Mouse (Mus musculus) embryonic facial prominence, embryonic 11.5 days (tissue): Measurements from ENCODE around the gene Acot3. TPM values are rescaled to one million over a fixed set of nuclear protein-coding genes. Genes with fewer than 3 reads are reported as not detected.
"Not testable (repeated sequence)": the region's sequence is repeated elsewhere in the genome, so short reads cannot be mapped to it uniquely, and the experiment has no call there.

ENCODE experiments used
- ATAC-seq: fragments of 200-750 bp; cut with Nextera tagmentation; replicated peaks from 2 replicates; pipeline ENCODE4 v1.8.0; 2017; ENCODE audit warnings: low read depth; ENCODE audit not compliant: insufficient number of reproducible peaks, low FRiP score, low TSS enrichment
- DNase-seq: peaks from one replicate; pipeline ENCODE4 v3.0.0-alpha.2; 2015; ENCODE audit warnings: low spot score
- H3K27ac ChIP-seq: fragments of 300-500 bp; sonication (generic); replicated peaks from 2 replicates; pipeline ENCODE4 v1.5.1; 2014; ENCODE audit warnings: mild to moderate bottlenecking, low read depth, low read length, control low read depth
- H3K27me3 ChIP-seq: fragments of 300-500 bp; sonication (generic); 2 replicates; pipeline ENCODE4 v1.6.1; 2014; ENCODE audit warnings: mild to moderate bottlenecking, low read length, moderate library complexity, mixed read lengths; ENCODE audit not compliant: control insufficient read depth, insufficient read depth
- H3K36me3 ChIP-seq: fragments of 300-500 bp; sonication (generic); replicated peaks from 2 replicates; pipeline ENCODE4 v1.6.1; 2014; ENCODE audit warnings: low read depth, mild to moderate bottlenecking, low read length, moderate library complexity, mixed read lengths; ENCODE audit not compliant: control insufficient read depth, insufficient read depth
- H3K4me1 ChIP-seq: fragments of 300-500 bp; sonication (generic); 2 replicates; pipeline ENCODE4 v1.6.1; 2014; ENCODE audit warnings: low read length, mixed read lengths; ENCODE audit not compliant: control insufficient read depth, insufficient read depth
- H3K4me2 ChIP-seq: fragments of 300-500 bp; sonication (generic); 2 replicates; pipeline ENCODE4 v1.6.1; 2014; ENCODE audit warnings: low read depth, mild to moderate bottlenecking, control low read depth, low read length, moderate library complexity
- H3K4me3 ChIP-seq: fragments of 300-500 bp; sonication (generic); 2 replicates; pipeline ENCODE4 v1.5.1; 2014; ENCODE audit warnings: low read depth, low read length, control low read depth
- H3K9ac ChIP-seq: fragments of 300-500 bp; sonication (generic); replicated peaks from 2 replicates; pipeline ENCODE4 v1.6.1; 2014; ENCODE audit warnings: mild to moderate bottlenecking, control low read depth, low read length
- H3K9me3 ChIP-seq: fragments of 300-500 bp; sonication (generic); replicated peaks from 2 replicates; pipeline ENCODE4 v1.6.1; 2016; ENCODE audit warnings: mild to moderate bottlenecking, low read length, inconsistent platforms, mixed read lengths; ENCODE audit not compliant: control insufficient read depth
- WGBS: fragments of 180-500 bp; shearing (Covaris S2); extraction: QIAGEN DNeasy Blood & Tissue Kit; methylation state at CpG from one replicate; pipeline ENCODE4 v1.1.7; 2014; 5-methylcytosine and 5-hydroxymethylcytosine counted together
- polyA plus RNA-seq: library from polyadenylated mRNA; unstranded; fragments of >200 nt; fragmentation: Nextera tagmentation; extraction: Ambion mirVana; gene quantifications from 2 replicates; pipeline ENCODE4 v1.2.1, GENCODE M21; 2014

Acot3 gene
- polyA plus RNA-seq, 1 experiment from 2014 or later = 0.24 TPM

DNA sequence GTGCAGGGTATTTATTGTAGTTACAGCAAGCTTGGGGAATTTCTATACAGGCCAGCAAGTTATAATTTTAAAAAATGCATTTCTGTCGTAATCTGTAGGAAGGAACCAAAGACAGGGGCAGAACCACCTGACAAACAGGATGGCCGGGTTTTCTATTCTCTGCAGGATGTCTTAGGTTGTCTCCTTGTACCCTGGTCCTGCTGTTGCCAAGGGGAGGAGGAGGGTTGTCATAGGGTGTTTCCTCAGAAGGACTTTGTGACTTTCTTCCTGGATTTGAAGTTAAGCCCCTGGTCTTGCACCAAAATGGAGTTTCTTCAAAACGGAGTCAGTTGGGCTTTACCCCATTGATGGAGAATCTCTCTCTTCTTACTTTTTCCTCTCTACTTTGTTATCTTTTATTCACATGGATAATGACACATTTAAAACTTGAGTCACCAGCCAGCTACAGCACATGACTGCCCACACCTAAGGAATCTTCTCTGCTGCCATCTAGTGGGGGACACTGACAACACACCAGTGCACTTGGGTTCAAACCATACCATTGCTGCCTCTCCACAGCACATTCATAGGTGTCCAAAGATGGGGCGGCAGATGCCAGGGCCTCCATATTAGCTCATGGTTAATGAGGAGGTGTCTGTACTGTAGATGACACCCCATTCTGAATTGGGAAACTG is 21.1 kb upstream of the Acot3 start:
- Histone ChIP-seq H3K9ac (no peak overlapping the region), H3K4me1 (no peaks in the 10 kb centered on the region), H3K9me3 (no peaks in the 10 kb centered on the region), H3K27me3 (no peaks in the 10 kb centered on the region), H3K36me3 (no peaks in the 10 kb centered on the region), H3K4me2 (no peak overlapping the region), H3K4me3 (no peak overlapping the region), H3K27ac (no peak overlapping the region)
- DNase-seq (peak; percentile 85), ATAC-seq (peak; percentile 65; the same call in 1 of the 2 replicates)
- WGBS = 77% methylated on average over 4 of the region's 4 CpGs

- 92% methylated on average over 4 of the region's 4 CpGs for WGBS
These were observed 19.1 kb upstream of the Acot3 start for GRCm38 (mm10) chr12:84032854-84033253.

DNA sequence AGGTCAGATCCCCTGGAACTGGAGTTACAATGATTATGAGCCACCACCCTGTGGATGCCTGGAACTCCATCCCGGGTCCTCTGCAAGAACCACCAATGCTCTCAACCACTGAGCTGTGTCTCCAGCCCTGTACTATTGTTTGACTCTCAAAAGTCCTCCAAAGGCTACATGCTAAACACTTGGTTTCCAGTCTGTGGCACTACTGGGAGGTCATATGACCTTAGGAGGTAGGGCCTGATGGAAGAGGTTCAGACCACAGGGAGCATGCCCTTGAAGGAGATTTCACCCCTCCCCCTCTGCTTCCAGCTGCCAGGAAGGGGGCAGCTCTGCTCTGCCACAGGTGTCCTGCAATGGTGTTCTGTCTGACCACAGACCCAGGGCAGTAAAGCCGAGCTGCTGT is 18.6 kb upstream of the Acot3 start:
- H3K9me3 ChIP-seq, H3K4me3 ChIP-seq, H3K27ac ChIP-seq, DNase-seq, H3K4me2 ChIP-seq, ATAC-seq, H3K9ac ChIP-seq, H3K36me3 ChIP-seq, H3K4me1 ChIP-seq, H3K27me3 ChIP-seq: not testable (repeated sequence)
- WGBS = 84% methylated on average over 2 of the region's 2 CpGs

More at GRCm38 (mm10) chr12:84032854-84033253, 19.1 kb upstream of the Acot3 start:
- H3K36me3 ChIP-seq = no peaks in the 10 kb centered on the region
- ATAC-seq (no peak), DNase-seq (no peak)
- H3K9ac ChIP-seq = no peak overlapping the region
- no peak overlapping the region for H3K4me3 ChIP-seq
- no peaks in the 10 kb centered on the region for H3K4me1 ChIP-seq
- no peaks in the 10 kb centered on the region for H3K27me3 ChIP-seq
- no peaks in the 10 kb centered on the region for H3K9me3 ChIP-seq
- H3K27ac ChIP-seq = no peak overlapping the region
- H3K4me2 ChIP-seq = no peak overlapping the region

DNA sequence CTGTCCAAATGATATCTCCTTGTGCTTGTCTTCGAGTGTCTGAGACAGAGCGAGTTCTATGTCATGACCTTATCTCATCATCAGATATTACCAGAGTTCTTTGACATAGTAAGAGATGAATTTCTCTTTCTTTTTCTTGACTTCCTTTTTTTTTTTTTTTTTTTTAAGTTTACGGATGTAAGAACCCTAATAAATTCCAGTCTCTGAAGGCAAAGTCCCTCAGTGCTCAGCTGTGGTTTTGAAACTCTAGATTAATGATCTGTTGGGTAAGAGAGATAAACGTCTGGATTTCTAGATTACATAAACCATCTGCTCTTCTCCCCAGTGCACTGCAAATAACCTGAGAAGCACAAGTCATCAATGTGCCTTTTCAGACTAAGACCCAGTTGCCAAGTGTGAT is 17.8 kb upstream of the Acot3 start:
- H3K27me3 ChIP-seq = no peaks in the 10 kb centered on the region
- no peak overlapping the region for H3K9ac ChIP-seq
- H3K4me2 ChIP-seq = no peak overlapping the region
- H3K4me1 ChIP-seq = no peaks in the 10 kb centered on the region
- DNase-seq = no peak
- no peak for ATAC-seq
- no peak overlapping the region for H3K4me3 ChIP-seq
- H3K9me3 ChIP-seq = no peaks in the 10 kb centered on the region
- H3K36me3 ChIP-seq = no peaks in the 10 kb centered on the region
- WGBS = 74% methylated on average over 4 of the region's 4 CpGs
- H3K27ac ChIP-seq = no peak overlapping the region

DNA sequence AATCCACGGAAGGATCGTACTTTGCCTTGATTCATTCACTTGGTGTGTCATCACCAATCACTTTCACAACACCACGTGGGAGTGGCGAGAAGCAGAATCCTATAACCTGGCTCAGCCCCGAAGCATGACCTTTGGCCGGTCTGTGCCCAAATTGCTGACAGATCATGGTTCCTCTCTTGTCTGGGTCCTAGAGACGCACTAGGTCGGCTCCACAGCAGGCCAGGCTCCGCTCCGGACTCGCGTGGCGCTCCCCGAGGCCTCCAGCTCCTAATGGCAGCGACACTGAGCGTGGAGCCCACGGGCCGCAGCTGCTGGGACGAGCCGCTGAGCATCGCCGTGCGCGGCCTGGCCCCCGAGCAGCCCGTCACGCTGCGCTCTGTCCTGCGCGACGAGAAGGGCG is 13.7 kb upstream of the Acot3 start, which contains the start of gene Acot4:
Acot4 (plus strand) TSS at position 139 of the 400 bp plus-strand sequence.
- ATAC-seq, H3K27me3 ChIP-seq, H3K27ac ChIP-seq, H3K4me1 ChIP-seq, H3K9me3 ChIP-seq, H3K36me3 ChIP-seq: not testable (repeated sequence)
- Histone ChIP-seq H3K4me2 (peak within 1 kb of the TSS; percentile 39), H3K4me3 (peak within 1 kb of the TSS; percentile 42), H3K9ac (peak within 1 kb of the TSS; percentile 52)
- 11% methylated on average over 22 of the region's 32 CpGs for WGBS
- DNase-seq = peak; percentile 24

GRCm38 (mm10) chr12:84038691-84039111 is 13.2 kb upstream of the Acot3 start, which contains the start of gene Gm49366:
Gm49366 (plus strand) TSS chr12:84038935.
- Histone ChIP-seq H3K4me3 (peak within 1 kb of the TSS; percentile 42), H3K4me2 (peak within 1 kb of the TSS; percentile 39), H3K9ac (peak within 1 kb of the TSS; percentile 52)
- H3K36me3 ChIP-seq, H3K4me1 ChIP-seq, H3K27me3 ChIP-seq, ATAC-seq, H3K9me3 ChIP-seq, H3K27ac ChIP-seq: not testable (repeated sequence)
- WGBS = 4% methylated on average over 39 of the region's 39 CpGs
- peak; percentile 37 for DNase-seq

DNA sequence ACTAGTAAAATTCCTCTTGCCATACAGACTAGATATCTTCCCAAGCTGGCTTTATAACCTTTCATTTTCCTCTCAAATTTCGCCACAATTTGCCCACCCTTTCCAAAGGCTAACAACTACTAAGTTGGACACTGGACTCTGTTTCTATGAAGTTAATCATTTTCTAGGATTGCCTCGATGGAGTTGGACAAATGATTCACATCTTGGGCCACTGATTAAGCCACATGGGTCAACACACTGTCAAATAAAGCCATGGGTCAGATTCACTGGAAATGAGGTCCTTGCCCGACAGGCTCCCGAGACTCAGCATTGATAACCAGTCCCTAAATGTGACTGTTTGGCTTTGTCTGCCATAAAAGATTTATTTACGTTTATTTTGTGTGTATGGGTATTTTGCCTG is 9.7 kb upstream of the Acot3 start:
- Histone ChIP-seq H3K9me3 (no peaks in the 10 kb centered on the region), H3K4me3 (no peak overlapping the region), H3K27me3 (no peaks in the 10 kb centered on the region), H3K9ac (no peak overlapping the region), H3K4me1 (no peaks in the 10 kb centered on the region), H3K27ac (no peak overlapping the region), H3K36me3 (no peaks in the 10 kb centered on the region), H3K4me2 (no peak overlapping the region)
- 88% methylated on average over 5 of the region's 5 CpGs for WGBS
- DNase-seq (no peak), ATAC-seq (no peak)

DNA sequence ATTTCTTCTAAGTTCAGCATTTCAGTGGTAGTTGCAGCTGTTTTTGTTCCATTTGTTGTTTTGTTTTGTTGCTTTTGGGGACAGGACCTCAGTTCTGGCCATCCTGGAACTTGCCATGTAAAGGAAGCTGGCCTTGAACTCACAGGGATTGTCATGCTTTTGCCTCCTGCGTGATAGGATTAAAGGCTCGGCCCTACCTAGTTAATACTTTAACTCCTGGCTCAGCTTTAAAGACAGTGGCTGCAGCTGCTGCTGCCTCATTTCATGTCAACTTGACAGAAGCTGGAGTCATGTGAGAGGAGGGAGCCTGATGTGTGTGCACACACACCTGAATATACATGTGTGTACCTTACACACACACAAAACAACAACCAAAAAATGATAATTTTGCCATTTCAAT is 7.9 kb upstream of the Acot3 start:
- Histone ChIP-seq H3K9me3 (no peaks in the 10 kb centered on the region), H3K4me2 (no peak overlapping the region), H3K27ac (no peak overlapping the region), H3K4me1 (no peaks in the 10 kb centered on the region), H3K4me3 (no peak overlapping the region), H3K27me3 (no peaks in the 10 kb centered on the region), H3K9ac (no peak overlapping the region), H3K36me3 (no peaks in the 10 kb centered on the region)
- DNase-seq (no peak), ATAC-seq (no peak)
- WGBS = 72% methylated on average over 2 of the region's 2 CpGs
